Mouse (Mus musculus): Measurements from ENCODE around the gene Dis3l2. TPM values are rescaled to one million over a fixed set of nuclear protein-coding genes. Genes with fewer than 3 reads are reported as not detected.

Gene Dis3l2
- polyA plus RNA-seq, 1 experiment = 6.6 TPM

- H3K4me3 ChIP-seq (ENCODE audit: insufficient read depth, poor library complexity, severe bottlenecking) = no peak overlapping the region
- no peaks in the 10 kb centered on the region for H3K27me3 ChIP-seq (ENCODE audit: control insufficient read depth, insufficient read depth, insufficient read length)
- H3K79me2 ChIP-seq (ENCODE audit: control insufficient read depth, insufficient read depth) = peaks cover 21% of the 10 kb centered on the region
- peaks cover 4% of the 10 kb centered on the region for H3K79me3 ChIP-seq (ENCODE audit: low read depth)
- no peaks in the 10 kb centered on the region for H3K36me3 ChIP-seq (ENCODE audit: control insufficient read depth, insufficient read depth)
- H3ac ChIP-seq (ENCODE audit: control insufficient read depth, insufficient read length, low read depth) = no peak overlapping the region
- TF ChIP-seq CTCF (IDR thresholded peaks at IDR 0.05; ENCODE audit: control insufficient read depth, insufficient read depth, insufficient read length) = no peak
- no peak for TF ChIP-seq CEBPB (IDR thresholded peaks at IDR 0.05; ENCODE audit: low read depth)
- no peak for TF ChIP-seq FOSL1 (IDR thresholded peaks at IDR 0.05; ENCODE audit: insufficient read depth, low read length, poor library complexity, severe bottlenecking)
- no peak for TF ChIP-seq MYOD1 (IDR thresholded peaks at IDR 0.05; ENCODE audit: control insufficient read depth, insufficient read length, low read depth)
- TF ChIP-seq USF1 (IDR thresholded peaks at IDR 0.05; ENCODE audit: low read depth) = no peak
These were observed 5.9 kb downstream of the Dis3l2 start for GRCm38 (mm10) chr1:86709546-86709945.

- H3K79me3 ChIP-seq (ENCODE audit: low read depth) = no peaks in the 10 kb centered on the region
These were observed 8.4 kb downstream of the Dis3l2 start for GRCm38 (mm10) chr1:86712045-86712444.

GRCm38 (mm10) chr1:86713054-86713453, 9.4 kb downstream of the Dis3l2 start:
- Histone ChIP-seq H3K79me3 (ENCODE audit: low read depth) (no peaks in the 10 kb centered on the region), H3K4me3 (ENCODE audit: insufficient read depth, poor library complexity, severe bottlenecking) (no peak overlapping the region), H3ac (ENCODE audit: control insufficient read depth, insufficient read length, low read depth) (no peak overlapping the region), H3K79me2 (ENCODE audit: control insufficient read depth, insufficient read depth) (peaks cover 5% of the 10 kb centered on the region), H3K27me3 (ENCODE audit: control insufficient read depth, insufficient read depth, insufficient read length) (no peaks in the 10 kb centered on the region), H3K36me3 (ENCODE audit: control insufficient read depth, insufficient read depth) (no peaks in the 10 kb centered on the region)
- no peak for TF ChIP-seq MYOG (IDR thresholded peaks at IDR 0.05; ENCODE audit: control insufficient read depth, extremely low read depth, insufficient read length)
- no peak for TF ChIP-seq MAX (IDR thresholded peaks at IDR 0.05)
- TF ChIP-seq CEBPB (IDR thresholded peaks at IDR 0.05; ENCODE audit: low read depth) = no peak
- TF ChIP-seq FOSL1 (IDR thresholded peaks at IDR 0.05; ENCODE audit: insufficient read depth, low read length, poor library complexity, severe bottlenecking) = no peak
- TF ChIP-seq CTCF (IDR thresholded peaks at IDR 0.05; ENCODE audit: control insufficient read depth, insufficient read depth, insufficient read length) = no peak

More at GRCm38 (mm10) chr1:86712045-86712444, 8.4 kb downstream of the Dis3l2 start:
- H3K4me3 ChIP-seq (ENCODE audit: insufficient read depth, poor library complexity, severe bottlenecking) = no peak overlapping the region
- H3K27me3 ChIP-seq (ENCODE audit: control insufficient read depth, insufficient read depth, insufficient read length) = no peaks in the 10 kb centered on the region
- H3K36me3 ChIP-seq (ENCODE audit: control insufficient read depth, insufficient read depth) = no peaks in the 10 kb centered on the region
- no peak for TF ChIP-seq MAX (IDR thresholded peaks at IDR 0.05)
- TF ChIP-seq CEBPB (IDR thresholded peaks at IDR 0.05; ENCODE audit: low read depth) = no peak
- no peak for TF ChIP-seq MYOD1 (IDR thresholded peaks at IDR 0.05; ENCODE audit: control insufficient read depth, insufficient read length, low read depth)
- TF ChIP-seq USF1 (IDR thresholded peaks at IDR 0.05; ENCODE audit: low read depth) = no peak
- no peak for TF ChIP-seq FOSL1 (IDR thresholded peaks at IDR 0.05; ENCODE audit: insufficient read depth, low read length, poor library complexity, severe bottlenecking)
- TF ChIP-seq CTCF (IDR thresholded peaks at IDR 0.05; ENCODE audit: control insufficient read depth, insufficient read depth, insufficient read length) = no peak
- no peak for TF ChIP-seq MYOG (IDR thresholded peaks at IDR 0.05; ENCODE audit: control insufficient read depth, extremely low read depth, insufficient read length)
- no peak overlapping the region for H3ac ChIP-seq (ENCODE audit: control insufficient read depth, insufficient read length, low read depth)
- peaks cover 10% of the 10 kb centered on the region for H3K79me2 ChIP-seq (ENCODE audit: control insufficient read depth, insufficient read depth)

- H3K79me2 ChIP-seq (ENCODE audit: control insufficient read depth, insufficient read depth) = no peaks in the 10 kb centered on the region
- H3K27me3 ChIP-seq (ENCODE audit: control insufficient read depth, insufficient read depth, insufficient read length) = no peaks in the 10 kb centered on the region
- peaks cover 1% of the 10 kb centered on the region for H3K79me3 ChIP-seq (ENCODE audit: low read depth)
- H3ac ChIP-seq (ENCODE audit: control insufficient read depth, insufficient read length, low read depth) = no peak overlapping the region
- no peak for TF ChIP-seq MAX (IDR thresholded peaks at IDR 0.05)
- no peak for TF ChIP-seq CTCF (IDR thresholded peaks at IDR 0.05; ENCODE audit: control insufficient read depth, insufficient read depth, insufficient read length)
- TF ChIP-seq CEBPB (IDR thresholded peaks at IDR 0.05; ENCODE audit: low read depth) = no peak
- TF ChIP-seq MYOG (IDR thresholded peaks at IDR 0.05; ENCODE audit: control insufficient read depth, extremely low read depth, insufficient read length) = no peak
- no peaks in the 10 kb centered on the region for H3K36me3 ChIP-seq (ENCODE audit: control insufficient read depth, insufficient read depth)
- H3K4me3 ChIP-seq (ENCODE audit: insufficient read depth, poor library complexity, severe bottlenecking) = no peak overlapping the region
These were observed 14.6 kb downstream of the Dis3l2 start for GRCm38 (mm10) chr1:86718190-86718589.

GRCm38 (mm10) chr1:86719391-86719790, 15.8 kb downstream of the Dis3l2 start:
- Histone ChIP-seq H3K79me2 (ENCODE audit: control insufficient read depth, insufficient read depth) (no peaks in the 10 kb centered on the region), H3K36me3 (ENCODE audit: control insufficient read depth, insufficient read depth) (no peaks in the 10 kb centered on the region), H3K4me3 (ENCODE audit: insufficient read depth, poor library complexity, severe bottlenecking) (no peak overlapping the region), H3ac (ENCODE audit: control insufficient read depth, insufficient read length, low read depth) (no peak overlapping the region), H3K79me3 (ENCODE audit: low read depth) (peaks cover 1% of the 10 kb centered on the region), H3K27me3 (ENCODE audit: control insufficient read depth, insufficient read depth, insufficient read length) (no peaks in the 10 kb centered on the region)
- TF ChIP-seq USF1 (IDR thresholded peaks at IDR 0.05; ENCODE audit: low read depth) = no peak
- no peak for TF ChIP-seq MAX (IDR thresholded peaks at IDR 0.05)
- no peak for TF ChIP-seq CTCF (IDR thresholded peaks at IDR 0.05; ENCODE audit: control insufficient read depth, insufficient read depth, insufficient read length)
- TF ChIP-seq CEBPB (IDR thresholded peaks at IDR 0.05; ENCODE audit: low read depth) = no peak
- no peak for TF ChIP-seq MYOD1 (IDR thresholded peaks at IDR 0.05; ENCODE audit: control insufficient read depth, insufficient read length, low read depth)
- TF ChIP-seq FOSL1 (IDR thresholded peaks at IDR 0.05; ENCODE audit: insufficient read depth, low read length, poor library complexity, severe bottlenecking) = no peak
- TF ChIP-seq MYOG (IDR thresholded peaks at IDR 0.05; ENCODE audit: control insufficient read depth, extremely low read depth, insufficient read length) = no peak

DNA sequence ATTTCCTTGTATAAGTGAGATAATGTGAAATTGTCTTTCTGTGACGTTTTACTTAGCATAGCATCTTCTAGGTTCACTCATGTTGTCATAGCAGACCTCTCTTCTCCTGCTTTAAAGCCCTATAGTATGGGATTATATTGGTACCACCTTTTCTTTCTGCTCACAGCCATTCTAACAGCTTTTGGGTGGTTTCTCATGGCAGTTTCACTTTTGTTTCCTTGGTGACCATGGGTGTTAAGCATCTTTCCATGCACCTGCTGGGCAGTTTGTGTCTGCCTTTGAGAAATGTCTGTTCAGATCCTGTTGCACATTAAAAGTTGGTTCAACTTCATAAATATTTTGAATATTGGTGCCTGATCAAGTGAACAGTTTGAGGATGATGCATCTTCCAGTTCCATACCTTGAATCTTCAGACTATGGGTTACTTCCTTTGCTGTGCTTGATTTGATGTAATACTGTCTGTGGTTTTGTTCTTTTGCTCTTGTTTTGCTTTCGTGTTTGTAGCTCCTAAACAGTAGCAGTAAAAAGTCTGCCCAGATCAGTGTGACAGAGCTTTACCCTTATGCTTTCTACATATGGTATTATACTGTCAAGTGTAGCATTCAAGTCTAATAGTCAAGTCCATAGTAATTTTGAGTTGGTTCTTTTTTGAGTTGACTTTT, 29.7 kb downstream of the Dis3l2 start:
- no peak for TF ChIP-seq MAX (IDR thresholded peaks at IDR 0.05)
- no peak for TF ChIP-seq CTCF (IDR thresholded peaks at IDR 0.05; ENCODE audit: control insufficient read depth, insufficient read depth, insufficient read length)
- TF ChIP-seq MYOG (IDR thresholded peaks at IDR 0.05; ENCODE audit: control insufficient read depth, extremely low read depth, insufficient read length) = no peak
- TF ChIP-seq CEBPB (IDR thresholded peaks at IDR 0.05; ENCODE audit: low read depth) = no peak
- no peak for TF ChIP-seq MYOD1 (IDR thresholded peaks at IDR 0.05; ENCODE audit: control insufficient read depth, insufficient read length, low read depth)
- no peak for TF ChIP-seq USF1 (IDR thresholded peaks at IDR 0.05; ENCODE audit: low read depth)
- no peak for TF ChIP-seq FOSL1 (IDR thresholded peaks at IDR 0.05; ENCODE audit: insufficient read depth, low read length, poor library complexity, severe bottlenecking)
- Histone ChIP-seq H3K79me3 (ENCODE audit: low read depth) (no peaks in the 10 kb centered on the region), H3ac (ENCODE audit: control insufficient read depth, insufficient read length, low read depth) (no peak overlapping the region), H3K36me3 (ENCODE audit: control insufficient read depth, insufficient read depth) (no peaks in the 10 kb centered on the region), H3K79me2 (ENCODE audit: control insufficient read depth, insufficient read depth) (no peaks in the 10 kb centered on the region), H3K27me3 (ENCODE audit: control insufficient read depth, insufficient read depth, insufficient read length) (no peaks in the 10 kb centered on the region), H3K4me3 (ENCODE audit: insufficient read depth, poor library complexity, severe bottlenecking) (no peak overlapping the region)
